Mouse (Mus musculus) myocyte (in vitro differentiated cells): ENCODE measurements around the gene Tmem234.

ENCODE experiments used
- MAX ChIP-seq: IDR thresholded peaks from one replicate; pipeline ENCODE4 v1.6.1; 2011; ENCODE audit warnings: low read depth, mild to moderate bottlenecking, control low read depth
- POLR2A ChIP-seq: IDR thresholded peaks from one replicate; pipeline ENCODE4 v1.6.1; 2011; ENCODE audit warnings: low read depth, mild to moderate bottlenecking, control low read depth, moderate library complexity; ENCODE audit not compliant: insufficient read length
- USF1 ChIP-seq: IDR thresholded peaks from one replicate; pipeline ENCODE4 v1.6.1; 2011; ENCODE audit warnings: low read depth, mild to moderate bottlenecking, control low read depth, moderate library complexity

DNA sequence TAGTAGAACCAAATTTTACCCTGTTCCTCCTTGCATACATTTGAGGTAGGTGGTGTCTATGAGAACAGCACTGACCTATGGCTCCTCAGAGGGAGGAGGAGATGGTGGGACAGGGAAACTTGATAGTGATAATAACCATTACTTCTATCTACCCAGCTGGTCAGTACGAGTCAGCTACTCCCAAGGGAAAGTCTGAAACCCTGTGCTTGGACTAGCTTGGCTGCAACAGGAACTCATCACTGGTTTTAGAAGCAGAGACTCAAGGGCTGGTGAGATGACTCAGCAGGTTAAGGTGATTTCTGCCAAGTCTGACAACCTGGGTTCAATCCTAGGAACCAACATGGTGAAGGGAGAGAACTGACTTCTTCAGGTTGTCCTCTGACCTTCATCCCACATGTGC is 48.2 kb downstream of the Tmem234 start:
- TF ChIP-seq POLR2A (no peak), MAX (no peak), USF1 (no peak)
